Mouse (Mus musculus) splenic B cell, adult 2 months (primary cell): ENCODE measurements around the gene Thbs4.
A peak's percentile ranks its signal among the peaks of the same experiment; 100 is the strongest.

Experiments
- DNase-seq: peaks from one replicate; pipeline ENCODE4 v3.0.0-alpha.2; 2011; ENCODE audit warnings: low read depth, low spot score
- H3K27me3 ChIP-seq: 2 replicates; pipeline ENCODE4 v1.6.1; 2012; ENCODE audit warnings: mild to moderate bottlenecking, low read length, moderate library complexity, mixed read lengths; ENCODE audit not compliant: control insufficient read depth, poor library complexity, insufficient read depth, severe bottlenecking
- H3K36me3 ChIP-seq: 2 replicates; pipeline ENCODE4 v1.6.1; 2012; ENCODE audit warnings: mild to moderate bottlenecking, low read length, moderate library complexity, mixed read lengths; ENCODE audit not compliant: control insufficient read depth, poor library complexity, insufficient read depth, severe bottlenecking

Thbs4 gene

GRCm38 (mm10) chr13:92743337-92743736 is 51.3 kb downstream of the Thbs4 start:
- DNase-seq, result no peak
- Histone ChIP-seq H3K36me3 (no peaks in the 10 kb centered on the region), H3K27me3 (no peaks in the 10 kb centered on the region)

- DNase-seq, result no peak
- H3K27me3 ChIP-seq, result no peaks in the 10 kb centered on the region
- no peaks in the 10 kb centered on the region for H3K36me3 ChIP-seq
Observed at GRCm38 (mm10) chr13:92742886-92743285, 51.7 kb downstream of the Thbs4 start.

GRCm38 (mm10) chr13:92740671-92741270 is 53.8 kb downstream of the Thbs4 start:
- peak; percentile 77 for DNase-seq
- Histone ChIP-seq H3K27me3 (no peaks in the 10 kb centered on the region), H3K36me3 (no peaks in the 10 kb centered on the region)

- no peaks in the 10 kb centered on the region for H3K36me3 ChIP-seq
Observed at GRCm38 (mm10) chr13:92739858-92740257, 54.8 kb downstream of the Thbs4 start.

GRCm38 (mm10) chr13:92738821-92739220 is 55.8 kb downstream of the Thbs4 start:
- Histone ChIP-seq H3K27me3 (no peaks in the 10 kb centered on the region), H3K36me3 (no peaks in the 10 kb centered on the region)
- DNase-seq, result peak; percentile 31

More at GRCm38 (mm10) chr13:92739858-92740257, 54.8 kb downstream of the Thbs4 start:
- DNase-seq, result no peak
- H3K27me3 ChIP-seq, result no peaks in the 10 kb centered on the region

- Histone ChIP-seq H3K36me3 (no peaks in the 10 kb centered on the region), H3K27me3 (no peaks in the 10 kb centered on the region)
- DNase-seq, result peak; percentile 41
Observed at GRCm38 (mm10) chr13:92736516-92737300, 57.9 kb downstream of the Thbs4 start.

- DNase-seq, result no peak
- Histone ChIP-seq H3K36me3 (no peaks in the 10 kb centered on the region), H3K27me3 (no peaks in the 10 kb centered on the region)
Observed at GRCm38 (mm10) chr13:92735693-92736092, 58.9 kb downstream of the Thbs4 start.

GRCm38 (mm10) chr13:92733741-92734140 is 60.9 kb downstream of the Thbs4 start:
- no peak for DNase-seq
- no peaks in the 10 kb centered on the region for H3K27me3 ChIP-seq

GRCm38 (mm10) chr13:92733252-92733651 is 61.4 kb downstream of the Thbs4 start:
- peak; percentile 76 for DNase-seq
- H3K36me3 ChIP-seq, result no peaks in the 10 kb centered on the region
- no peaks in the 10 kb centered on the region for H3K27me3 ChIP-seq

More at GRCm38 (mm10) chr13:92733741-92734140, 60.9 kb downstream of the Thbs4 start:
- H3K36me3 ChIP-seq, result no peaks in the 10 kb centered on the region

GRCm38 (mm10) chr13:92732836-92733235 is 61.8 kb downstream of the Thbs4 start:
- Histone ChIP-seq H3K27me3 (no peaks in the 10 kb centered on the region), H3K36me3 (no peaks in the 10 kb centered on the region)
- DNase-seq, result no peak

- no peak for DNase-seq
- H3K36me3 ChIP-seq, result no peaks in the 10 kb centered on the region
- no peaks in the 10 kb centered on the region for H3K27me3 ChIP-seq
Observed at GRCm38 (mm10) chr13:92731811-92732210, 62.8 kb downstream of the Thbs4 start.

GRCm38 (mm10) chr13:92729811-92730210 is 64.8 kb downstream of the Thbs4 start:
- DNase-seq, result no peak
- no peaks in the 10 kb centered on the region for H3K27me3 ChIP-seq
- H3K36me3 ChIP-seq, result no peaks in the 10 kb centered on the region

GRCm38 (mm10) chr13:92722389-92722788 is 72.2 kb downstream of the Thbs4 start:
- DNase-seq, result peak; percentile 40
- H3K27me3 ChIP-seq, result no peaks in the 10 kb centered on the region

GRCm38 (mm10) chr13:92721006-92721405 is 73.6 kb downstream of the Thbs4 start:
- H3K27me3 ChIP-seq, result no peaks in the 10 kb centered on the region
- no peak for DNase-seq

More at GRCm38 (mm10) chr13:92722389-92722788, 72.2 kb downstream of the Thbs4 start:
- H3K36me3 ChIP-seq, result no peaks in the 10 kb centered on the region

GRCm38 (mm10) chr13:92717851-92718665 is 76.6 kb downstream of the Thbs4 start:
- no peak for DNase-seq
- H3K27me3 ChIP-seq, result no peaks in the 10 kb centered on the region
- H3K36me3 ChIP-seq, result no peaks in the 10 kb centered on the region

More at GRCm38 (mm10) chr13:92721006-92721405, 73.6 kb downstream of the Thbs4 start:
- no peaks in the 10 kb centered on the region for H3K36me3 ChIP-seq
